Mouse (Mus musculus) cerebellum, postnatal 14 days (tissue): ENCODE measurements around the gene Gm15114.
"Not testable (repeated sequence)": the region's sequence is repeated elsewhere in the genome, so short reads cannot be mapped to it uniquely, and the experiment has no call there.

ENCODE experiments used
- DNase-seq, 2 experiments: peaks; one replicate each; pipeline ENCODE4 v3.0.0; 2021; ENCODE audit warnings: mixed read lengths in 2 of 2

Gene Gm15114

DNA sequence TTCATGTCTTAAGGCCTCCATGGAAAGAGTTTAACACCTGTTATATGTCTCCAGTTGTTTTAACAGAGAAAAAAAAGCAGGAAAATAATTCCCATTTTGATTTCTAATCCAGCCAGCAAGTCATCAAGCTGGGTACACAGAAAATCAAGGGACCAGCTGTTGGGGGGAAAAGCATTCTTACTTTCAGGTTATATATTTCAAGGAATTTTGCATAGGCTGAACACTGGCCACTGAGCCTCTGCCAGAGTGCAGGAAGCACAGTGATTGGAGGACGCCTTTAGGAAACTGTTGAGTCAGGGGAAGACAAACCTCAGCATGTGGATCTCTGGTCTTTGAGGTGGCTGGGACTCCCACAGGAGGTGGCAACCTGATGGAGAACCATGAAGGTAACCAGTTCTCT lies at the start of gene Gm15114:
Gene Gm15114, plus strand, starts transcription at position 301 of the 400 bp plus-strand sequence.
- not testable (repeated sequence) for DNase-seq
